Mouse (Mus musculus) lung, postnatal 14 days (tissue): ENCODE measurements around the gene Sez6l.
"Not testable (repeated sequence)": the region's sequence is repeated elsewhere in the genome, so short reads cannot be mapped to it uniquely, and the experiment has no call there.

ENCODE experiments used
- DNase-seq: peaks from one replicate; pipeline ENCODE4 v3.0.0; 2021

Gene Sez6l

GRCm38 (mm10) chr5:112428944-112429343 lies 148.0 kb downstream of the Sez6l start:
- peak; percentile 71 for DNase-seq

GRCm38 (mm10) chr5:112427283-112427682 lies 149.7 kb downstream of the Sez6l start:
- peak; percentile 70 for DNase-seq

- DNase-seq = no peak
Observed at GRCm38 (mm10) chr5:112426635-112427034, 150.3 kb downstream of the Sez6l start.

- DNase-seq = no peak
Observed at GRCm38 (mm10) chr5:112419535-112419934, 157.4 kb downstream of the Sez6l start.

- DNase-seq = no peak
Observed at GRCm38 (mm10) chr5:112418023-112418422, 159.0 kb downstream of the Sez6l start.

- DNase-seq = no peak
Observed at GRCm38 (mm10) chr5:112416673-112417072, 160.3 kb downstream of the Sez6l start.

GRCm38 (mm10) chr5:112412781-112413180 lies 164.2 kb downstream of the Sez6l start:
- not testable (repeated sequence) for DNase-seq

- DNase-seq = no peak
Observed at GRCm38 (mm10) chr5:112411514-112412335, 165.3 kb downstream of the Sez6l start.

GRCm38 (mm10) chr5:112411072-112411471 lies 165.9 kb downstream of the Sez6l start:
- no peak for DNase-seq

- no peak for DNase-seq
Observed at GRCm38 (mm10) chr5:112409274-112409673, 167.7 kb downstream of the Sez6l start.

GRCm38 (mm10) chr5:112406017-112406416 lies 171.0 kb downstream of the Sez6l start:
- DNase-seq = no peak

GRCm38 (mm10) chr5:112402437-112402836 lies 174.5 kb downstream of the Sez6l start:
- no peak for DNase-seq

- DNase-seq = no peak
Observed at GRCm38 (mm10) chr5:112399284-112399683, 177.7 kb downstream of the Sez6l start.

- DNase-seq = no peak
Observed at GRCm38 (mm10) chr5:112396066-112396465, 180.9 kb downstream of the Sez6l start.

- DNase-seq = peak; percentile 24
Observed at GRCm38 (mm10) chr5:112394779-112395443, 182.1 kb downstream of the Sez6l start, which contains the start of gene Asphd2. TSS of gene Asphd2 (minus strand) at chr5:112394866.

- no peak for DNase-seq
Observed at GRCm38 (mm10) chr5:112394415-112394763, 182.6 kb downstream of the Sez6l start.

- DNase-seq = no peak
Observed at GRCm38 (mm10) chr5:112393741-112394414, 183.1 kb downstream of the Sez6l start.

- DNase-seq = no peak
Observed at GRCm38 (mm10) chr5:112391676-112392323, 185.2 kb downstream of the Sez6l start.

- DNase-seq = no peak
Observed at GRCm38 (mm10) chr5:112391002-112391401, 186.0 kb downstream of the Sez6l start.

- DNase-seq = no peak
Observed at GRCm38 (mm10) chr5:112389352-112389751, 187.6 kb downstream of the Sez6l start.

GRCm38 (mm10) chr5:112385973-112386372 lies 191.0 kb downstream of the Sez6l start:
- DNase-seq = no peak

- no peak for DNase-seq
Observed at GRCm38 (mm10) chr5:112384805-112385472, 192.0 kb downstream of the Sez6l start.
